27 mouse cellular contexts compared by ENCODE assay signal in genomic region chr4:136557638-136558037, GRCm38 (mm10). TPM values are rescaled to one million over a fixed set of nuclear protein-coding genes. Genes with fewer than 3 reads are reported as not detected.
DNase-seq lines count a peak whose midpoint lies in the region; ATAC-seq and TF ChIP-seq lines count a peak whose summit lies in the region.
"Had no signal": no experiment of that assay in that cellular context is flagged by ENCODE, and none has a peak within 500 bp of the region (broad histone marks: within the 10 kb centered on the region; RNA-seq: fewer than 3 reads in every experiment).

No protein-coding gene starts in this region.

- no peak overlapping the region for H3K4me2 ChIP-seq in intestine, embryonic 15.5 days (replicated peaks)
- H3K4me2 ChIP-seq in intestine, postnatal 0 days (replicated peaks; ENCODE audit: low read depth) = no peak overlapping the region
- no peak overlapping the region for H3K4me2 ChIP-seq in hindbrain, embryonic 12.5 days (replicated peaks)
- H3K4me2 ChIP-seq: embryonic facial prominence, embryonic 12.5 days; forebrain, embryonic 13.5 days; forebrain, embryonic 15.5 days had no signal

- no peaks in the 10 kb centered on the region for H3K9me3 ChIP-seq in intestine, embryonic 15.5 days
- H3K9me3 ChIP-seq in intestine, postnatal 0 days (ENCODE audit: control insufficient read depth) = no peaks in the 10 kb centered on the region
- no peaks in the 10 kb centered on the region for H3K9me3 ChIP-seq in hindbrain, embryonic 12.5 days (replicated peaks)
- H3K9me3 ChIP-seq: embryonic facial prominence, embryonic 10.5 days; embryonic facial prominence, embryonic 12.5 days; forebrain, embryonic 13.5 days; forebrain, embryonic 15.5 days; G1E had no signal

- intact Hi-C loops in left cerebral cortex, postnatal 25 days (cut with DNase I) = no loop called here

- DNase-seq in left cerebral cortex, postnatal 25 days (ENCODE audit: low spot score in 2 of 2) = no peak
- DNase-seq: adrenal gland, adult 2 months; adrenal gland, postnatal 10 days; adrenal gland, postnatal 25 days; cerebellum, adult 11 months; cerebellum, adult 18-20 months; cerebellum, adult 8-10 months; cerebellum, postnatal 10 days; cerebellum, postnatal 25 days; forebrain, postnatal 0 days had no signal

- H3K27me3 ChIP-seq in intestine, embryonic 15.5 days (replicated peaks) = no peaks in the 10 kb centered on the region
- H3K27me3 ChIP-seq in intestine, postnatal 0 days (replicated peaks; ENCODE audit: control insufficient read depth, insufficient read depth, low read length) = no peaks in the 10 kb centered on the region
- H3K27me3 ChIP-seq in small intestine, adult 2 months (ENCODE audit: control insufficient read depth, insufficient read depth, low read length) = no peaks in the 10 kb centered on the region
- no peaks in the 10 kb centered on the region for H3K27me3 ChIP-seq in hindbrain, embryonic 12.5 days
- H3K27me3 ChIP-seq: CH12.LX; embryonic facial prominence, embryonic 12.5 days; forebrain, embryonic 13.5 days; forebrain, embryonic 15.5 days had no signal

- peaks cover 20% of the 10 kb centered on the region; the same call in 1 of the 2 replicates for H3K36me3 ChIP-seq in intestine, embryonic 15.5 days
- peaks cover 62% of the 10 kb centered on the region for H3K36me3 ChIP-seq in intestine, postnatal 0 days (ENCODE audit: control insufficient read depth, insufficient read depth)
- H3K36me3 ChIP-seq in small intestine, adult 2 months (ENCODE audit: control insufficient read depth, insufficient read depth, low read length) = peaks cover 59% of the 10 kb centered on the region
- peaks cover 81% of the 10 kb centered on the region for H3K36me3 ChIP-seq in hindbrain, embryonic 12.5 days

- no peak for TF ChIP-seq POLR2A in small intestine, adult 2 months (IDR thresholded peaks at IDR 0.05; ENCODE audit: low read depth, low read length)

- WGBS in intestine, embryonic 15.5 days = 75% methylated on average over 2 of the region's 2 CpGs
- 67% methylated on average over 2 of the region's 2 CpGs for WGBS in intestine, postnatal 0 days
- WGBS in small intestine, adult 2 months = 55% methylated on average over 2 of the region's 2 CpGs
- 96% methylated on average over 2 of the region's 2 CpGs for WGBS in hindbrain, embryonic 12.5 days

- H3K9ac ChIP-seq in intestine, embryonic 15.5 days = no peak overlapping the region
- no peak overlapping the region for H3K9ac ChIP-seq in intestine, postnatal 0 days (ENCODE audit: low read depth, low read length)
- H3K9ac ChIP-seq in hindbrain, embryonic 12.5 days = no peak overlapping the region
- H3K9ac ChIP-seq: embryonic facial prominence, embryonic 12.5 days; forebrain, embryonic 13.5 days; forebrain, embryonic 15.5 days; forebrain, postnatal 0 days had no signal

- no peak for TF ChIP-seq CTCF in intestine, postnatal 0 days (IDR thresholded peaks at IDR 0.05; ENCODE audit: low read depth)
- no peak for TF ChIP-seq CTCF in small intestine, adult 2 months (IDR thresholded peaks at IDR 0.05; ENCODE audit: extremely low read depth, insufficient read length, insufficient replicate concordance, low read depth, low read length)

- H3K27ac ChIP-seq in intestine, embryonic 15.5 days = 0 out of 2 replicates have a peak overlapping the region, but pooled peaks have one; percentile 2
- 0 out of 2 replicates have a peak overlapping the region, but pooled peaks have one; percentile 12 for H3K27ac ChIP-seq in intestine, postnatal 0 days (ENCODE audit: low read depth, low read length)
- H3K27ac ChIP-seq in small intestine, adult 2 months (ENCODE audit: insufficient read depth, low read depth, low read length) = 0 out of 2 replicates have a peak overlapping the region, but pooled peaks have one; percentile 21
- no peak overlapping the region for H3K27ac ChIP-seq in hindbrain, embryonic 12.5 days
- H3K27ac ChIP-seq: embryonic facial prominence, embryonic 10.5 days; embryonic facial prominence, embryonic 12.5 days; forebrain, embryonic 13.5 days; forebrain, embryonic 15.5 days had no signal

- peaks cover 2% of the 10 kb centered on the region; the same call in 1 of the 2 replicates for H3K4me1 ChIP-seq in intestine, embryonic 15.5 days (replicated peaks)
- H3K4me1 ChIP-seq in intestine, postnatal 0 days (replicated peaks; ENCODE audit: control insufficient read depth, insufficient read depth, low read length) = no peaks in the 10 kb centered on the region
- 0 out of 2 replicates have a peak, but pooled peaks cover 2% of the 10 kb centered on the region for H3K4me1 ChIP-seq in small intestine, adult 2 months (ENCODE audit: control insufficient read depth, insufficient read depth, insufficient read length, low read length)
- no peaks in the 10 kb centered on the region for H3K4me1 ChIP-seq in hindbrain, embryonic 12.5 days
- H3K4me1 ChIP-seq: embryonic facial prominence, embryonic 10.5 days; embryonic facial prominence, embryonic 12.5 days; forebrain, embryonic 13.5 days had no signal

- no peak overlapping the region for H3K4me3 ChIP-seq in intestine, embryonic 15.5 days (replicated peaks)
- no peak overlapping the region for H3K4me3 ChIP-seq in intestine, postnatal 0 days (ENCODE audit: low read depth, low read length)
- H3K4me3 ChIP-seq in small intestine, adult 2 months (ENCODE audit: low read depth, low read length) = no peak overlapping the region
- no peak overlapping the region for H3K4me3 ChIP-seq in hindbrain, embryonic 12.5 days
- H3K4me3 ChIP-seq: embryonic facial prominence, embryonic 10.5 days; embryonic facial prominence, embryonic 12.5 days; forebrain, embryonic 13.5 days; forebrain, embryonic 15.5 days had no signal

- peak; percentile 63; the same call in 1 of the 2 replicates for ATAC-seq in intestine, embryonic 15.5 days
- ATAC-seq in intestine, postnatal 0 days = peak; percentile 73
- ATAC-seq in hindbrain, embryonic 12.5 days (ENCODE audit: low FRiP score) = no peak
- ATAC-seq in inflammation-experienced regulatory T-cells, adult 6 months = no peak
- ATAC-seq: CD4-positive, CD25-positive, alpha-beta regulatory T cell, adult 4 months; forebrain, embryonic 13.5 days; forebrain, embryonic 15.5 days; forebrain, postnatal 0 days had no signal

RNA-seq across cellular contexts. Expression of gene Kdm1a, which starts 44.9 kb away (rescaled TPM):
- polyA plus RNA-seq in intestine, embryonic 15.5 days (2015; fragmentation: Nextera tagmentation; extraction: Ambion mirVana) = 29.6 and 31.4 TPM in 2 replicates
- polyA plus RNA-seq in intestine, postnatal 0 days (2015; fragmentation: Nextera tagmentation; extraction: Ambion mirVana) = 16.4 and 16.5 TPM in 2 replicates
- polyA plus RNA-seq in small intestine, adult 2 months (2012; rRNA removed) = 7.2 and 16.0 TPM in 2 replicates
- polyA plus RNA-seq in hindbrain, embryonic 12.5 days (2016; fragmentation: Nextera tagmentation; extraction: Ambion mirVana) = 118 and 122 TPM in 2 replicates
- total RNA-seq in left cerebral cortex, postnatal 25 days (2021) = 10 to 100 TPM; 93.2 to 97.2 TPM
- 10 to 100 TPM; 12.3 to 23.7 (median 23.2) TPM for polyA plus RNA-seq in inflammation-experienced regulatory T-cells, adult 6 months (2017; shearing (Covaris generic))

RNA-seq across cellular contexts. Expression of gene Tex46, which starts 52.6 kb away (rescaled TPM):
- polyA plus RNA-seq in intestine, embryonic 15.5 days (2015; fragmentation: Nextera tagmentation; extraction: Ambion mirVana) = not detected in 2 replicates
- polyA plus RNA-seq in intestine, postnatal 0 days (2015; fragmentation: Nextera tagmentation; extraction: Ambion mirVana) = not detected in 2 replicates
- polyA plus RNA-seq in small intestine, adult 2 months (2012; rRNA removed) = not detected in 2 replicates
- not detected in 2 replicates for polyA plus RNA-seq in hindbrain, embryonic 12.5 days (2016; fragmentation: Nextera tagmentation; extraction: Ambion mirVana)
- not detected for total RNA-seq in left cerebral cortex, postnatal 25 days (2021)
- not detected for polyA plus RNA-seq in inflammation-experienced regulatory T-cells, adult 6 months (2017; shearing (Covaris generic))
- total RNA-seq: adrenal gland, adult 2 months; adrenal gland, postnatal 10 days; adrenal gland, postnatal 25 days; adrenal gland, postnatal 4 days; CH12.LX; forebrain, postnatal 0 days; G1E had no signal
- polyA plus RNA-seq: adrenal gland, adult 2 months; brain, embryonic 14.5 days; CD4-positive, CD25-positive, alpha-beta regulatory T cell, adult 4 months; cortical plate, adult 2 months; embryonic facial prominence, embryonic 10.5 days; embryonic facial prominence, embryonic 12.5 days; embryonic facial prominence, embryonic 14.5 days; forebrain, embryonic 11.5 days; forebrain, embryonic 13.5 days; forebrain, embryonic 15.5 days; forebrain, postnatal 0 days; G1E had no signal

Comparison
In these comparisons a context has a peak if more than half of its experiments do, and no peak if none do; other contexts are left out.
1. ATAC-seq: peak in intestine, embryonic 15.5 days (single experiment) and intestine, postnatal 0 days (single experiment); none in hindbrain, embryonic 12.5 days (single experiment) and inflammation-experienced regulatory T-cells, adult 6 months (single experiment).